Mouse (Mus musculus) kidney, postnatal 0 days (tissue): ENCODE measurements around the gene Zfp64. TPM values are rescaled to one million over a fixed set of nuclear protein-coding genes. Genes with fewer than 3 reads are reported as not detected.

ENCODE experiments used
- ATAC-seq: fragments of 200-750 bp; cut with Nextera tagmentation; replicated peaks from 2 replicates; pipeline ENCODE4 v1.8.0; 2017; ENCODE audit warnings: low read depth, moderate number of reproducible peaks, moderate TSS enrichment, moderate library complexity; ENCODE audit not compliant: low FRiP score
- DNase-seq: peaks from one replicate; pipeline ENCODE4 v3.0.0-alpha.2; 2016; ENCODE audit warnings: low spot score
- H3K27ac ChIP-seq: fragments of 300-500 bp; sonication (generic); 2 replicates; pipeline ENCODE4 v1.5.1; 2014; ENCODE audit warnings: mild to moderate bottlenecking
- H3K27me3 ChIP-seq: fragments of 300-500 bp; sonication (generic); 2 replicates; pipeline ENCODE4 v1.6.1; 2014; ENCODE audit warnings: low read length, mixed read lengths; ENCODE audit not compliant: insufficient read depth
- H3K36me3 ChIP-seq: fragments of 300-500 bp; sonication (generic); 2 replicates; pipeline ENCODE4 v1.6.1; 2014; ENCODE audit warnings: low read length, mixed read lengths; ENCODE audit not compliant: insufficient read depth
- H3K4me1 ChIP-seq: fragments of 300-500 bp; sonication (generic); replicated peaks from 2 replicates; pipeline ENCODE4 v1.6.1; 2014; ENCODE audit warnings: antibody characterized with exemption, low read length, mixed read lengths; ENCODE audit not compliant: insufficient read depth
- H3K4me2 ChIP-seq: fragments of 300-500 bp; sonication (generic); 2 replicates; pipeline ENCODE4 v1.6.1; 2014; ENCODE audit warnings: mild to moderate bottlenecking, low read length, moderate library complexity, mixed read lengths
- H3K4me3 ChIP-seq: fragments of 300-500 bp; sonication (generic); replicated peaks from 2 replicates; pipeline ENCODE4 v1.5.1; 2014; ENCODE audit warnings: low read depth, low read length
- H3K9ac ChIP-seq: fragments of 300-500 bp; sonication (generic); 2 replicates; pipeline ENCODE4 v1.6.1; 2014; ENCODE audit warnings: low read depth, low read length
- H3K9me3 ChIP-seq: fragments of 300-500 bp; sonication (generic); replicated peaks from 2 replicates; pipeline ENCODE4 v1.6.1; 2016; ENCODE audit warnings: low read length, inconsistent platforms, mixed read lengths
- CTCF ChIP-seq: IDR thresholded peaks from 2 replicates; pipeline ENCODE4 v1.5.1; 2016; ENCODE audit warnings: antibody characterized with exemption, low read depth, mild to moderate bottlenecking, moderate library complexity
- WGBS: fragments of 180-500 bp; shearing (Covaris S2); extraction: QIAGEN DNeasy Blood & Tissue Kit; methylation state at CpG from one replicate; pipeline ENCODE4 v1.1.7; 2014; 5-methylcytosine and 5-hydroxymethylcytosine counted together
- polyA plus RNA-seq: library from polyadenylated mRNA; unstranded; fragments of >200 nt; fragmentation: Nextera tagmentation; extraction: Ambion mirVana; gene quantifications from 2 replicates; pipeline ENCODE4 v1.2.1, GENCODE M21; 2015

The Zfp64 gene
- polyA plus RNA-seq, result 20.4 and 22.0 TPM in 2 replicates

DNA sequence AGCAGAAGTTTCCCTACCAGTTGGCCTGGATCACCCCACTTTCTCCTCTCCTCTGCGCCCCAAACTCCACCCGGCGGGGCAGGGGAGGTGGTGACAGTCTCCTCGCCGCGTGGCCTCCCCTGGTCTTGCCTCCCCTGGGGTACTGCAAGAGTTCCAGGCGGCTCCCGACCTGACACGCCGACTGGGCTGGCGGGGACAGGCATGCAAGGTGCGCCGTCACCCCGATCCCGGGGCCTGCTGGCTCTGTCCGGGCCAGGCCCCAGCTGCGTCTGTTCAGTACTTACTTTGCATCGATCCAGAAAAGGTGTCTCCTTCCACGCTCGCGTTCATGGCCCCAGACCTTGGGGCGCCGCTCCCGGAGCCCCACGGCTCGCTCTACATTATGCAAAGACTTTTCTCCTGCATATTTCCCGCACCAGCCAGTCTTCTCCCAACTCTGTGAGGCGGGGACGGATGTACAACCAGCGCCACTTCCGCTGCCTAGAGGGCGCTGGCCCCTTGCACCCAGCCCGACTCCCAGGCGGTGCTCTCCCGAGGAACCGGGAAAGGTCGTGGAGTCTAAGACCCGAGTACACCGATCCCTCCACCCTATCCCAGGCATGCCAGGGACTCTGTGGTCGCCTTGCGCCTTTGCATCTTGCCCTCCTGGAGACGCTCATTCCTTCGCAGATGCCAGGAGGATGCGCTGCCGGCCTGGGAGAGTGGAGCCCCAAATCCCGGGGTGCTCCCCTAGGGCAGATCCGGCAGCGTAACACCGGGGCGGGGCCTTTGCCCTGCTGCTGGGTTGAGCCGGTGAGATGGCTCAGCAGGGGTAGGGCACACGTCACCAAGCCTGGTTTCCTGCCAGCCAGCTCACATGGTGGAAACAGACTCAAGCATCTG, at the start of gene Zfp64:
Gene Zfp64 (minus strand): TSS at position 753 of the 882 bp plus-strand sequence.
- no peaks in the 10 kb centered on the region for H3K27me3 ChIP-seq
- peak within 1 kb of the TSS; percentile 94 for H3K9ac ChIP-seq
- H3K9me3 ChIP-seq, result no peaks in the 10 kb centered on the region
- TF ChIP-seq CTCF, result peak; percentile 72
- peak; percentile 90 for ATAC-seq
- peaks cover 13% of the 10 kb centered on the region for H3K36me3 ChIP-seq
- H3K4me2 ChIP-seq, result peak within 1 kb of the TSS; percentile 96
- peak within 1 kb of the TSS; percentile 87 for H3K4me3 ChIP-seq
- peak; percentile 90 for DNase-seq
- H3K4me1 ChIP-seq, result peaks cover 11% of the 10 kb centered on the region; the same call in 1 of the 2 replicates
- under 1% methylated on average over 52 of the region's 52 CpGs for WGBS
- peak within 1 kb of the TSS; percentile 90 for H3K27ac ChIP-seq

DNA sequence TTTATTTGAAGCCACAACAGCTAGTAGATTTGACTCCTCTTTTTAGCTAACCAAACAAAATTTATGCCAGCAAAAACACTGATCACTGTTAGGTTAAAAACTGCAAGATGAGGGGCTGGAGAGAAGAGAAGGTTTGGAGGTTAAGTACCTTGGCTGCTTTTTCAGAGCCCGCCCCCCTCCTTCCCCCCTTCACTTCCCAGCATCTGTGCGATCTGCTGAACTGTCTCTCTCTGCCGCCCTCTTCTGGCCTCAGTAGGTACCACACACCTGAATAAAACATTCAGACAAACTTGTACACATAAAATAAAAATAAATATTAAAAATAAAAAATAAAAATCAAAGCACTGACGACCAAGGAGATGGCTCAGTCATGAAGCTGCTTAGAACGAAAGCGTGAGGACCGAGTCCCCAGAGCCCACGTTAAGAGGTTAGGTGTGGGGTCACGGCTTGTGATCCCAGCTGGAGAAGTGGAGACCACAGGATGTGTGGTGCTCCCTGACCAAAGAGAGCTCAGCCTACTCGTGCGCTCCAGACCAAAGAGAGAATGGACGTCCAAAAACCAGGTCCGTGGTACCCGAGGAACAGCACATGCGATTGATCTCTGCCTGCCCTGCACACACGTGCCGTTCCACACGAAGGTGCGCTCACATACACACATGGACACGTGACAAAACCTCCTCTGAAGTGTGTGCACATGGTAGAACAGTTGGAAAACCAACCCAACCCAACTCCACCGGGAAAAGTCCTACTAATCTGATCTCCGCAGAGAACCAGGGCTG, 37.4 kb upstream of the Zfp64 start:
- H3K4me2 ChIP-seq, result no peak overlapping the region
- H3K27me3 ChIP-seq, result no peaks in the 10 kb centered on the region
- H3K9ac ChIP-seq, result no peak overlapping the region
- no peak for ATAC-seq
- H3K4me1 ChIP-seq, result no peaks in the 10 kb centered on the region
- peak; percentile 68 for TF ChIP-seq CTCF
- no peaks in the 10 kb centered on the region for H3K9me3 ChIP-seq
- DNase-seq, result peak; percentile 77
- 81% methylated on average over 22 of the region's 22 CpGs for WGBS
- H3K27ac ChIP-seq, result no peak overlapping the region
- no peaks in the 10 kb centered on the region for H3K36me3 ChIP-seq
- H3K4me3 ChIP-seq, result no peak overlapping the region

DNA sequence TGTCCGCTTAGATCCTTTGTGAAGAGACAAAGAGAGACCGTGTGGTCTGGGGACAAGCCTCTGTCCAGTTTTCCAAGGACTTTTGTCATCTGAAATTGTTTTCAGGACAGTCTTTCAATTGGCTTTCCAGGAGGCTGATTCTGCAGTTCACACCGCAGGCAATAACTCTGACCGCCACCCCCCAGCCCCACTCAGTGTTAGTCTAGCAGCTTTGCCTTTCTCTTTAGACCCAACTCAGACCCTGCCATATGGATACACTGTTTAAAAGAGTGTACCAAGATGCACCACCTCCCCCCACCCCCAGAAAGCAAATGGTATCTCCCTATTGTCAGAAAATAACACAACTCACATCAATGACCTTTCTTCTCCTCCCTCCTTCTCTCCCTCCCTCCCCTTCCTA, 35.6 kb upstream of the Zfp64 start:
- Histone ChIP-seq H3K9ac (no peak overlapping the region), H3K27me3 (no peaks in the 10 kb centered on the region), H3K4me1 (no peaks in the 10 kb centered on the region), H3K4me3 (no peak overlapping the region), H3K9me3 (no peaks in the 10 kb centered on the region), H3K27ac (no peak overlapping the region), H3K36me3 (no peaks in the 10 kb centered on the region), H3K4me2 (no peak overlapping the region)
- no peak for ATAC-seq
- DNase-seq, result no peak
- no peak for TF ChIP-seq CTCF
- 66% methylated on average over 4 of the region's 4 CpGs for WGBS

DNA sequence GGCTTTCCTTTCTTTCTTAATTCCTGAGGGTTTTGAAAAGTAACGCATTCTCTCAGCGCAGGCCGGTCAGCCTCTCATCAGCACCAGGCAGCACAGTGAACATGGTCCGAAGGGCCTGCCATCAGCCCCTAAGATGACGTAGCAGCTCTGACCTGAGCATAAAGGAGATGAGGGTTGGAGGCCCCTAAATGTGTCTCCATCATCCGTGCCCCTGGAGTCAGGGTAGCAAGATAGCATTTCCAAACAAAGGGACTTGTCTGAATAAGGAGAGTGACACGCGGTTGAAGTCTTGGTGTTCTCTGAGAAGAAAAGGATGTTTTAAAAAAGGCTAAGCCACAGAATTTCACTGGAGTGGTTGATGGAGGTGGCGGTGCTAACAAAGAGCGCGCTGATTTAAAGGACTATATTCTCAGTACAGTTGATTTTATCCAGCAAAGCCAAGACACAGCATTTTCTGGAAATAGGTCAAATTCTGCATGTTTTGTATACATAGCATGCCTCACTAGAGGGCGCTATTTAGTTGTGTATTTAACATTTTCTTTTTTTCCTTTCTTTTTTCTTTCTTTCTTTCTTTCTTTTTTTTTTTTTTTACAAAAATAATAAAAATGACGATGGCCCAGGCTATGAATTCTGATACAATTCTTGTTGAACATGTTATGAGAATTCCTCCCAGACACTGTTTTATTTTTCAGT, 34.8 kb upstream of the Zfp64 start:
- Histone ChIP-seq H3K4me3 (no peak overlapping the region), H3K27me3 (no peaks in the 10 kb centered on the region), H3K36me3 (no peaks in the 10 kb centered on the region), H3K9me3 (no peaks in the 10 kb centered on the region), H3K4me2 (no peak overlapping the region), H3K4me1 (no peaks in the 10 kb centered on the region), H3K27ac (no peak overlapping the region), H3K9ac (no peak overlapping the region)
- DNase-seq, result peak; percentile 71
- TF ChIP-seq CTCF, result peak; percentile 73
- 50% methylated on average over 13 of the region's 13 CpGs for WGBS
- ATAC-seq, result no peak

DNA sequence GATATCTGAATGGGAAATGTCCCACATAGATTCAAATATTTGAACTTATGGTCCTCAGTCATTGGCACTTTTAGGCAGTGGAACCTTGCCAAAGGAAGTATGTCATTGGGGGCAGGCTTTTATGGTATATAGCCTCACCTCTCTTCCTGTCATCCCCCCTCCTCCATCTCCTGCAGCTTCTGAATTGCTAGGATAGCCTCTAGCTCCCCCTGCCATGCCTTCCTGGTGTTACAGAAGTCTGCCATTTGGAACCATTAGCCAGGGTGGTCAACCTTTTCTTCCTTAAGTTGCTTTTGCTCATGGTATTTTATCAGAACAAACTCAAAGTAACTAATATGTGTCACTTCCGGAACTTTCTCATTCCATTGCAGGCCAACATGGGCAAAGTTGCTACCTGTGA, 32.7 kb upstream of the Zfp64 start:
- no peak overlapping the region for H3K4me2 ChIP-seq
- H3K4me3 ChIP-seq, result no peak overlapping the region
- H3K4me1 ChIP-seq, result no peaks in the 10 kb centered on the region
- H3K27ac ChIP-seq, result no peak overlapping the region
- no peaks in the 10 kb centered on the region for H3K27me3 ChIP-seq
- no peaks in the 10 kb centered on the region for H3K9me3 ChIP-seq
- no peaks in the 10 kb centered on the region for H3K36me3 ChIP-seq
- 96% methylated on average over 1 of the region's 1 CpGs for WGBS
- no peak for ATAC-seq
- no peak overlapping the region for H3K9ac ChIP-seq
- TF ChIP-seq CTCF, result peak; percentile 35; the same call in 1 of the 2 replicates
- no peak for DNase-seq

DNA sequence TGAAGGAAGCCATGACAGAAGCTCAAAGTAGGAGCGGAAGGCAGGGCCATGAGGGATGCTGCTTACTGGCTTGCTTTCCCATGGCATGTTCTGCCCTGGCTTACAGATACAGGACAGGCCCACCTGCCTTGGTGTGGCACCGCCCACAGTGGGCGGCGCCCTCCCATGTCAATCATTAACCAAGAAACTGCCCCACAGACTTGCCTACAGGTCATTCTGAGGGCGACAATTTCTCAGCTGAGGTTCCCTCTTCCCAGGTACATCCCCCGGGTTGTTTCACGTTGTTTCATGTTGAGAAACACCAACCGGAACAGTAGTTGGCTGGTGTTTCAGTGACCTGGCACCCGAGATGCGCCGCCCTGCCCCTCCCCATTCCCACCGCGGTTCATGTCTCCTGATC, 32.0 kb upstream of the Zfp64 start:
- Histone ChIP-seq H3K36me3 (no peaks in the 10 kb centered on the region), H3K27me3 (no peaks in the 10 kb centered on the region), H3K4me1 (no peaks in the 10 kb centered on the region), H3K27ac (no peak overlapping the region), H3K9ac (no peak overlapping the region), H3K4me3 (no peak overlapping the region), H3K4me2 (no peak overlapping the region), H3K9me3 (no peaks in the 10 kb centered on the region)
- 69% methylated on average over 13 of the region's 13 CpGs for WGBS
- TF ChIP-seq CTCF, result no peak
- peak; percentile 29; the same call in 1 of the 2 replicates for ATAC-seq
- DNase-seq, result no peak
